Mouse (Mus musculus): Measurements from ENCODE around the gene Patz1.

- TF ChIP-seq CTCF (IDR thresholded peaks at IDR 0.05; ENCODE audit: control insufficient read depth, insufficient read depth, low read length) (no peak), POLR2A (IDR thresholded peaks at IDR 0.05; ENCODE audit: borderline replicate concordance, control insufficient read depth, low read depth, low read length) (no peak)
Measured at GRCm38 (mm10) chr11:3302385-3302784, 13.7 kb downstream of the Patz1 start.
